Mouse (Mus musculus): ENCODE data around the gene Tsen15. TPM values are rescaled to one million over a fixed set of nuclear protein-coding genes. Genes with fewer than 3 reads are reported as not detected.

The Tsen15 gene
- total RNA-seq (2023) = 1 to 10 TPM; 6.8 to 8.2 TPM

GRCm38 (mm10) chr1:152386188-152386835 lies at the start of gene Tsen15:
Gene Tsen15 (minus strand): TSS chr1:152386688.

GRCm38 (mm10) chr1:152399790-152400555 lies 13.5 kb upstream of the Tsen15 start, which contains the start of gene Colgalt2:
Gene Colgalt2 (plus strand): TSS chr1:152399830.

Other genes with a start within 250 kb of the Tsen15 start
- gene Colgalt2, start 13.1 kb upstream of the Tsen15 start, total RNA-seq (2023) = not detected